Mouse (Mus musculus): ENCODE data around the gene Slc8a2.

DNA sequence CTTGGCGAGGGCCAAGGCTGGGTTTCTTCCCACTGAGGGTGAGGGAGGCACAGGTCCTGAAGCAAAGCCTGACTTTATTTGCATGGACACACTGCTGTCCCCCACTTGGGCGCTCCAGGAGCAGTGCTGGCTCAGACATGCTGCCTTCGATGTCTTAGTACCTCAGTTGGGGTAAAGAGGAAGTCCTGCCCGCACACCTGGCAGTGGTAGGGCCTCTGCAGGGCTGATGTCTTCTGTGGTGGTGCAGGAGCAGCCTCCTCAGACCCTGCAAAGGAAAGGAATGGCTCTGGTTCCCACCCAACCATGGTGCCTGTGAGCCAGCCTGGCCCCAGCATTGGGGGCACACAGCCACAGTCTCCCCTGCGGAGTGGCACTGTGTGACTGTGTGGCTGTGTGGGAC, 67.5 kb downstream of the Slc8a2 start:
- TF ChIP-seq POLR2A (IDR thresholded peaks at IDR 0.05; ENCODE audit: borderline replicate concordance, extremely low read depth, insufficient read depth, insufficient read length, poor library complexity, severe bottlenecking), result no peak
- TF ChIP-seq CTCF (IDR thresholded peaks at IDR 0.05; ENCODE audit: borderline replicate concordance, extremely low read depth, insufficient read depth, insufficient read length), result no peak

Data from brain, embryonic 14.5 days (tissue).